Mouse (Mus musculus): Measurements from ENCODE around the gene Klf16. TPM values are rescaled to one million over a fixed set of nuclear protein-coding genes. Genes with fewer than 3 reads are reported as not detected.

Gene Klf16
- polyA plus RNA-seq, 1 experiment from 2014 or later, result 7.3 TPM

GRCm38 (mm10) chr10:80519287-80519686 is 57.8 kb downstream of the Klf16 start:
- H3K27ac ChIP-seq, result no peak overlapping the region
- peaks cover 10% of the 10 kb centered on the region for H3K9me3 ChIP-seq
- no peak overlapping the region for H3K4me2 ChIP-seq (replicated peaks)
- no peak for ATAC-seq (ENCODE audit: low FRiP score, low read depth)
- peaks cover 2% of the 10 kb centered on the region; the same call in 1 of the 2 replicates for H3K36me3 ChIP-seq
- H3K27me3 ChIP-seq (replicated peaks), result peaks cover 16% of the 10 kb centered on the region
- WGBS, result 86% methylated on average over 2 of the region's 2 CpGs
- no peaks in the 10 kb centered on the region for H3K4me1 ChIP-seq
- no peak overlapping the region for H3K4me3 ChIP-seq
- no peak overlapping the region for H3K9ac ChIP-seq

Small RNA genes lying within 50 kb of the gene (microRNA-seq; reads per million reads assigned to microRNA genes)
- not detected for gene Mir6912

Other genes with a start within 250 kb of the Klf16 start
- 2.2 and 2.3 TPM in 2 replicates for gene Pcsk4, start 247.8 kb downstream of the Klf16 start, polyA plus RNA-seq (2016; fragmentation: Nextera tagmentation; extraction: Ambion mirVana)
- 3.4 and 3.6 TPM in 2 replicates for gene Reep6, start 247.4 kb downstream of the Klf16 start, polyA plus RNA-seq (2016; fragmentation: Nextera tagmentation; extraction: Ambion mirVana)
- gene Adamtsl5, start 228.9 kb downstream of the Klf16 start, polyA plus RNA-seq (2016; fragmentation: Nextera tagmentation; extraction: Ambion mirVana), result 0.50 and 1.1 TPM in 2 replicates
- gene Plk5, start 220.9 kb downstream of the Klf16 start, polyA plus RNA-seq (2016; fragmentation: Nextera tagmentation; extraction: Ambion mirVana), result 0.29 and 0.49 TPM in 2 replicates
- gene Mex3d, start 189.7 kb downstream of the Klf16 start, polyA plus RNA-seq (2016; fragmentation: Nextera tagmentation; extraction: Ambion mirVana), result 23.6 and 26.5 TPM in 2 replicates
- gene Mbd3, start 177.8 kb downstream of the Klf16 start, polyA plus RNA-seq (2016; fragmentation: Nextera tagmentation; extraction: Ambion mirVana), result 304 and 314 TPM in 2 replicates
- gene Uqcr11, start 170.5 kb downstream of the Klf16 start, polyA plus RNA-seq (2016; fragmentation: Nextera tagmentation; extraction: Ambion mirVana), result 436 and 478 TPM in 2 replicates
- 156 and 166 TPM in 2 replicates for gene Tcf3, start 143.7 kb downstream of the Klf16 start, polyA plus RNA-seq (2016; fragmentation: Nextera tagmentation; extraction: Ambion mirVana)
- 1.0 and 1.2 TPM in 2 replicates for gene Onecut3, start 82.5 kb downstream of the Klf16 start, polyA plus RNA-seq (2016; fragmentation: Nextera tagmentation; extraction: Ambion mirVana)
- 1.0 TPM in 2 replicates for gene Atp8b3, start 38.2 kb downstream of the Klf16 start, polyA plus RNA-seq (2016; fragmentation: Nextera tagmentation; extraction: Ambion mirVana)
- gene Rexo1, start 15.8 kb downstream of the Klf16 start, polyA plus RNA-seq (2016; fragmentation: Nextera tagmentation; extraction: Ambion mirVana), result 35.6 and 35.9 TPM in 2 replicates
- 126 and 127 TPM in 2 replicates for gene Abhd17a, start 13.0 kb upstream of the Klf16 start, polyA plus RNA-seq (2016; fragmentation: Nextera tagmentation; extraction: Ambion mirVana)
- 60.8 and 63.9 TPM in 2 replicates for gene Scamp4, start 25.6 kb upstream of the Klf16 start, polyA plus RNA-seq (2016; fragmentation: Nextera tagmentation; extraction: Ambion mirVana)
- gene Adat3, start 25.6 kb upstream of the Klf16 start, polyA plus RNA-seq (2016; fragmentation: Nextera tagmentation; extraction: Ambion mirVana), result 5.4 and 6.7 TPM in 2 replicates
- gene Gm49322, start 28.7 kb upstream of the Klf16 start, polyA plus RNA-seq (2016; fragmentation: Nextera tagmentation; extraction: Ambion mirVana), result 3.6 and 6.0 TPM in 2 replicates
- gene Csnk1g2, start 45.5 kb upstream of the Klf16 start, polyA plus RNA-seq (2016; fragmentation: Nextera tagmentation; extraction: Ambion mirVana), result 173 and 192 TPM in 2 replicates
- gene Btbd2, start 79.8 kb upstream of the Klf16 start, polyA plus RNA-seq (2016; fragmentation: Nextera tagmentation; extraction: Ambion mirVana), result 92.8 and 100 TPM in 2 replicates
- 86.5 and 88.5 TPM in 2 replicates for gene Mknk2, start 100.8 kb upstream of the Klf16 start, polyA plus RNA-seq (2016; fragmentation: Nextera tagmentation; extraction: Ambion mirVana)
- 59.4 and 61.5 TPM in 2 replicates for gene Mob3a, start 124.7 kb upstream of the Klf16 start, polyA plus RNA-seq (2016; fragmentation: Nextera tagmentation; extraction: Ambion mirVana)
- gene Izumo4, start 124.9 kb upstream of the Klf16 start, polyA plus RNA-seq (2016; fragmentation: Nextera tagmentation; extraction: Ambion mirVana), result 28.6 and 29.3 TPM in 2 replicates
- gene Ap3d1, start 164.9 kb upstream of the Klf16 start, polyA plus RNA-seq (2016; fragmentation: Nextera tagmentation; extraction: Ambion mirVana), result 93.9 and 95.1 TPM in 2 replicates
- gene Dot1l, start 177.9 kb upstream of the Klf16 start, polyA plus RNA-seq (2016; fragmentation: Nextera tagmentation; extraction: Ambion mirVana), result 26.3 and 26.5 TPM in 2 replicates
- 66.8 and 72.4 TPM in 2 replicates for gene Sf3a2, start 220.9 kb upstream of the Klf16 start, polyA plus RNA-seq (2016; fragmentation: Nextera tagmentation; extraction: Ambion mirVana)
- gene Plekhj1, start 221.3 kb upstream of the Klf16 start, polyA plus RNA-seq (2016; fragmentation: Nextera tagmentation; extraction: Ambion mirVana), result 155 TPM in 2 replicates
- gene Amh, start 227.9 kb upstream of the Klf16 start, polyA plus RNA-seq (2016; fragmentation: Nextera tagmentation; extraction: Ambion mirVana), result not detected in 2 replicates
- 1.4 and 1.6 TPM in 2 replicates for gene Jsrp1, start 236.2 kb upstream of the Klf16 start, polyA plus RNA-seq (2016; fragmentation: Nextera tagmentation; extraction: Ambion mirVana)
- gene Oaz1, start 249.3 kb upstream of the Klf16 start, polyA plus RNA-seq (2016; fragmentation: Nextera tagmentation; extraction: Ambion mirVana), result 1,342 and 1,429 TPM in 2 replicates